Mouse (Mus musculus): ENCODE results near the gene Bcl10. TPM values are rescaled to one million over a fixed set of nuclear protein-coding genes. Genes with fewer than 3 reads are reported as not detected.

The Bcl10 gene
- polyA plus RNA-seq, 1 experiment from 2014 or later: 52.0 TPM

GRCm38 (mm10) chr3:145924649-145925337 lies 2.2 kb downstream of the Bcl10 start:
- H3K4me3 ChIP-seq (ENCODE audit: low read length): peak overlapping the region; percentile 81
- peak; percentile 8 for ATAC-seq (ENCODE audit: low read depth)
- 3% methylated on average over 39 of the region's 39 CpGs for WGBS

GRCm38 (mm10) chr3:145925506-145925905 lies 2.9 kb downstream of the Bcl10 start:
- WGBS: 58% methylated on average over 5 of the region's 5 CpGs
- no peaks in the 10 kb centered on the region for H3K27me3 ChIP-seq (ENCODE audit: control insufficient read depth, insufficient read depth, low read depth, low read length)
- H3K4me2 ChIP-seq (ENCODE audit: low read depth, low read length): peak overlapping the region; percentile 53
- H3K4me1 ChIP-seq (replicated peaks; ENCODE audit: control insufficient read depth, insufficient read depth, low read length): peaks cover 17% of the 10 kb centered on the region
- no peak overlapping the region for H3K27ac ChIP-seq (ENCODE audit: low read length)
- H3K36me3 ChIP-seq (ENCODE audit: control insufficient read depth, insufficient read depth, low read length): 0 out of 2 replicates have a peak, but pooled peaks cover 2% of the 10 kb centered on the region
- no peak for ATAC-seq (ENCODE audit: low read depth)
- H3K9ac ChIP-seq (ENCODE audit: low read length): peak overlapping the region; percentile 95
- no peaks in the 10 kb centered on the region for H3K9me3 ChIP-seq (ENCODE audit: control insufficient read depth, low read length)
- H3K4me3 ChIP-seq (ENCODE audit: low read length): peak overlapping the region; percentile 81

More at GRCm38 (mm10) chr3:145924649-145925337, 2.2 kb downstream of the Bcl10 start:
- H3K9me3 ChIP-seq (ENCODE audit: control insufficient read depth, low read length): no peaks in the 10 kb centered on the region
- H3K9ac ChIP-seq (ENCODE audit: low read length): peak overlapping the region; percentile 95
- H3K27ac ChIP-seq (ENCODE audit: low read length): peak overlapping the region; percentile 98
- H3K4me2 ChIP-seq (ENCODE audit: low read depth, low read length): peak overlapping the region; percentile 53
- peaks cover 17% of the 10 kb centered on the region for H3K4me1 ChIP-seq (replicated peaks; ENCODE audit: control insufficient read depth, insufficient read depth, low read length)
- H3K36me3 ChIP-seq (ENCODE audit: control insufficient read depth, insufficient read depth, low read length): 0 out of 2 replicates have a peak, but pooled peaks cover 2% of the 10 kb centered on the region
- H3K27me3 ChIP-seq (ENCODE audit: control insufficient read depth, insufficient read depth, low read depth, low read length): no peaks in the 10 kb centered on the region

DNA sequence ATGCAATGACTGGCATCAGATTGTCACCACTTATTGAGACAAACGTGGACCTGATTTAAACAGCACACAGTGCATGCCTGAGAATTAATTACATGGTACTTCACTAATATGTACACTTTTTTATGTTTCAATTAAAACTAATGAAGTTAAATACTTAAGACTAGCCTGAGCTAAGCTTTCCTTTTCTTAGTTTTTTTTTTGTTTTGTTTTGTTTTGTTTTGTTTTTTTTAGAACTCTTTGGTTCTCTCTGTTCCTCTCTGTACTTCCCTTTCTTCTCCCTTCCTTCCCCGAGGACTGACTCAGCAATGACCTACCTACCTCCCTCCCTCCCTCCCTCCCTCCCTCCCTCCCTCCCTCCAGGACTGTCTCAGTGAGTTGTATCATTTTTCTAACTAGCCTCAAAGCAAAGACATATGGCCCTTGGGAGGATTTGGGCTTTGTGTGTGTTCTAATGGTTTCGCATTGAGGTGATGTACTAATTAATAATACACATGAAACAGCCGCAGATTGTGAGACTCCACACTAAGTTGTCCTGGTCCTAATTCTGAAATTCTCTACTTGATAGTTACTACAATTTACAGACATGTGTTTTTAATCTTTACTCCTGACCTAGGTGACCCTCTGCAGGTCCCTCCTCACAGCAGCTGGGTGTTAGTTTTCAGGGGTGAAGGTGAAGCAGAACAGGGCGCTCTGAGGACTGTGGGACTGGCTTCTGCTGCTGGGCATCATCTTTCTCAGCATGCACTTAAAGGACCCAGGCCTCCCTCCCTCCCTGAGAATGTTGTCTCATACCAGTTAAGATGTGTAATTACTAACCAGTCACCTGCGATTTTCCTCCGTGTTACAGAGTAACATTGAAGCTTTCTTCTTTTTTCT lies 7.2 kb downstream of the Bcl10 start:
- H3K4me2 ChIP-seq (ENCODE audit: low read depth, low read length): no peak overlapping the region
- peaks cover 11% of the 10 kb centered on the region for H3K4me1 ChIP-seq (replicated peaks; ENCODE audit: control insufficient read depth, insufficient read depth, low read length)
- ATAC-seq (ENCODE audit: low read depth): no peak
- H3K9ac ChIP-seq (ENCODE audit: low read length): no peak overlapping the region
- no peak overlapping the region for H3K27ac ChIP-seq (ENCODE audit: low read length)
- H3K27me3 ChIP-seq (ENCODE audit: control insufficient read depth, insufficient read depth, low read depth, low read length): no peaks in the 10 kb centered on the region
- peaks cover 14% of the 10 kb centered on the region for H3K36me3 ChIP-seq (ENCODE audit: control insufficient read depth, insufficient read depth, low read length)
- no peak overlapping the region for H3K4me3 ChIP-seq (ENCODE audit: low read length)
- no peaks in the 10 kb centered on the region for H3K9me3 ChIP-seq (ENCODE audit: control insufficient read depth, low read length)
- WGBS: 64% methylated on average over 7 of the region's 7 CpGs

DNA sequence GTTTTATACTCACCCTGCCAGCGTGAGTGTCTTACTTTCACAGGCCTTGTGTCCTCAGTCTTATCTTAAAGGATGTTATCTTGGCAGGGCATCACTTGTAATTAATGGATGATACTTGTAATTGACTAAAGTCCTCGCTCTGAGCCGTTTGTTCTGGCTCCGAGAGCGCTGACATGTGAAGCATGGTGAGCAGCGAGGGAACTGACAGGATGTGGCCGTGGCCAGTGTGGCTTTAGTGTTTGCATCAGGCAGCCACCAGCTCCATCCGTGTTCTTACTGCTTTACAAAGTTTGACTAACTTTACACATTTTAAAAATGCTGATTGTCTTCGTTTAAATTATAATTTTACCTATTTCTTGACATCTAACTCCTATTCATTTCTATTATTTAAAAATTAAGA lies 11.2 kb downstream of the Bcl10 start:
- no peak for ATAC-seq (ENCODE audit: low read depth)
- peaks cover 12% of the 10 kb centered on the region for H3K36me3 ChIP-seq (ENCODE audit: control insufficient read depth, insufficient read depth, low read length)
- H3K27me3 ChIP-seq (ENCODE audit: control insufficient read depth, insufficient read depth, low read depth, low read length): no peaks in the 10 kb centered on the region
- H3K4me2 ChIP-seq (ENCODE audit: low read depth, low read length): no peak overlapping the region
- H3K4me3 ChIP-seq (ENCODE audit: low read length): no peak overlapping the region
- no peak overlapping the region for H3K9ac ChIP-seq (ENCODE audit: low read length)
- H3K9me3 ChIP-seq (ENCODE audit: control insufficient read depth, low read length): no peaks in the 10 kb centered on the region
- H3K27ac ChIP-seq (ENCODE audit: low read length): no peak overlapping the region
- 43% methylated on average over 9 of the region's 9 CpGs for WGBS
- H3K4me1 ChIP-seq (replicated peaks; ENCODE audit: control insufficient read depth, insufficient read depth, low read length): peaks cover 8% of the 10 kb centered on the region

DNA sequence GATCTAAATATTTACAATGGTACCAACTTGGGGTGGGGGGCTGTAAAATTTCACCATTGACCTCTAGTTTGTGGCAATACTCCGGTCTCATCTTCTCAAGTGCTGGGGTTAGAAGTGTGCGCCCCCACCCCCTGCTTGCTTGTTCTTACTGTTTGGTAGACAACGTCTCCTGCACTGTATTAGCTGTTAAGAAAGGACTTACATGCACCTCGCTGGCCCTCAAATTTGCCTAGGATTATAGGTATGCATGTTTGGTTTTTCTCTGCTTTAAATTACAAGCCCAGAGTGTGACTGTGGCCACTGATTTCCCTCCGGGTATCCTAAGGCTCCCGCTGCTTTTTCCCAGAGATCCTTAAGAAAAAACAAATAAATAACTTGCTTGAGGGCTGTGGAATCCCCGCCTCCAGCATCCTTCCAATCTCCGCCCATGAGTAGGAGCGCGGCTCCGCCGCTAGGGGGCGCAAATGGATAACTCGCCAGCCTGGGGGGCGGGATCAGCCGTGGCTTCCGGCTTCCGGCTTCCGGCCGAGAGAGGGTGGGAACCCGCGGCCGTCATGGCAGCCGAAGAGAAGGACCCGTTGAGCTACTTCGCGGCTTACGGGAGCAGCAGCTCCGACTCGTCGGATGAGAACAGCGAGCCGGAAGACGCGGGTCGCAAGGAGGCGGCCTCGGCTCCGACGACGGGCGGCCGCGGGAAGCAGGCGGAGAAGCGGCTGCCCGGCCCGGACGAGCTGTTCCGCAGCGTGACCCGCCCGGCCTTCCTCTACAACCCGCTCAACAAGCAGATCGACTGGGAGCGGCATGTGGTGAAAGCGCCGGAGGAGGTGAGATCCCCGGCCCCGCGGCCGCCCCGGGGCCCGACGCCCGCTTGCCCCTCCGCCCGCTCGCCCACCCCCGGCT lies 15.2 kb downstream of the Bcl10 start, which contains the start of gene 2410004B18Rik:
Gene 2410004B18Rik, plus strand, starts transcription at position 510 of the 900 bp plus-strand sequence.
- ATAC-seq (ENCODE audit: low read depth): peak; percentile 97
- no peaks in the 10 kb centered on the region for H3K27me3 ChIP-seq (ENCODE audit: control insufficient read depth, insufficient read depth, low read depth, low read length)
- H3K9ac ChIP-seq (ENCODE audit: low read length): peak within 1 kb of the TSS; percentile 95
- H3K4me2 ChIP-seq (ENCODE audit: low read depth, low read length): peak within 1 kb of the TSS; percentile 75
- 1% methylated on average over 64 of the region's 70 CpGs for WGBS
- H3K4me1 ChIP-seq (replicated peaks; ENCODE audit: control insufficient read depth, insufficient read depth, low read length): peaks cover 23% of the 10 kb centered on the region
- no peaks in the 10 kb centered on the region for H3K9me3 ChIP-seq (ENCODE audit: control insufficient read depth, low read length)
- peak within 1 kb of the TSS; percentile 93 for H3K4me3 ChIP-seq (ENCODE audit: low read length)
- peak within 1 kb of the TSS; percentile 50 for H3K27ac ChIP-seq (ENCODE audit: low read length)
- peaks cover 10% of the 10 kb centered on the region for H3K36me3 ChIP-seq (ENCODE audit: control insufficient read depth, insufficient read depth, low read length)

GRCm38 (mm10) chr3:145938405-145939349 lies 16.1 kb downstream of the Bcl10 start:
- Histone ChIP-seq H3K4me3 (ENCODE audit: low read length) (peak overlapping the region; percentile 93), H3K9ac (ENCODE audit: low read length) (peak overlapping the region; percentile 95), H3K27ac (ENCODE audit: low read length) (peak overlapping the region; percentile 50), H3K4me1 (replicated peaks; ENCODE audit: control insufficient read depth, insufficient read depth, low read length) (peaks cover 23% of the 10 kb centered on the region), H3K36me3 (ENCODE audit: control insufficient read depth, insufficient read depth, low read length) (peaks cover 7% of the 10 kb centered on the region), H3K27me3 (ENCODE audit: control insufficient read depth, insufficient read depth, low read depth, low read length) (no peaks in the 10 kb centered on the region), H3K4me2 (ENCODE audit: low read depth, low read length) (peak overlapping the region; percentile 75), H3K9me3 (ENCODE audit: control insufficient read depth, low read length) (no peaks in the 10 kb centered on the region)
- ATAC-seq (ENCODE audit: low read depth): peak; percentile 18; the same call in 1 of the 2 replicates
- WGBS: 18% methylated on average over 42 of the region's 50 CpGs

GRCm38 (mm10) chr3:145939402-145939801 lies 16.8 kb downstream of the Bcl10 start:
- H3K27me3 ChIP-seq (ENCODE audit: control insufficient read depth, insufficient read depth, low read depth, low read length): no peaks in the 10 kb centered on the region
- peak overlapping the region; percentile 75 for H3K4me2 ChIP-seq (ENCODE audit: low read depth, low read length)
- H3K9ac ChIP-seq (ENCODE audit: low read length): peak overlapping the region; percentile 31; the same call in 1 of the 2 replicates
- no peak overlapping the region for H3K27ac ChIP-seq (ENCODE audit: low read length)
- ATAC-seq (ENCODE audit: low read depth): no peak
- H3K9me3 ChIP-seq (ENCODE audit: control insufficient read depth, low read length): no peaks in the 10 kb centered on the region
- 78% methylated on average over 12 of the region's 12 CpGs for WGBS
- H3K4me3 ChIP-seq (ENCODE audit: low read length): peak overlapping the region; percentile 93
- peaks cover 23% of the 10 kb centered on the region for H3K4me1 ChIP-seq (replicated peaks; ENCODE audit: control insufficient read depth, insufficient read depth, low read length)
- H3K36me3 ChIP-seq (ENCODE audit: control insufficient read depth, insufficient read depth, low read length): peaks cover 12% of the 10 kb centered on the region

DNA sequence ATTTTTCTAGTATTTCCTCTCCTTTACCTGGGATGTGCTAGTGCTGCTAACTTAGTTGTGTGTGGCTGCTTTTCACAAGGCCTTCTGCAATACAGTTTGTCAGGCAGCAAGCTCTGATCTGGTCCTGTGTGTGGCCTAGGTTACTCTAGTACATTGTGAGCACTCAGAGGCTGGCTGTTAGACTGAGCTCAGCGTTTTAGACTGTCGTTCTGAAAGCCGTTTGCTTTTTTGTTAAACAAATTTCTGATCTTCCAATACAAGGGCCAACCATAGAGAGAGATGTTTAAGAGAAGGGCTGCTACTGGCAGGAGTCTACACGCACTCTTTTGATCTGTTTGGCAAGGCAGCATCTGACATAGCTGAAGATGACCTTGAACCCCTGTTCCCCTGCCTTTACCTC lies 17.4 kb downstream of the Bcl10 start:
- H3K27ac ChIP-seq (ENCODE audit: low read length): no peak overlapping the region
- H3K9me3 ChIP-seq (ENCODE audit: control insufficient read depth, low read length): no peaks in the 10 kb centered on the region
- no peak for ATAC-seq (ENCODE audit: low read depth)
- peaks cover 23% of the 10 kb centered on the region for H3K4me1 ChIP-seq (replicated peaks; ENCODE audit: control insufficient read depth, insufficient read depth, low read length)
- 76% methylated on average over 4 of the region's 4 CpGs for WGBS
- H3K4me3 ChIP-seq (ENCODE audit: low read length): no peak overlapping the region
- no peak overlapping the region for H3K9ac ChIP-seq (ENCODE audit: low read length)
- peaks cover 17% of the 10 kb centered on the region for H3K36me3 ChIP-seq (ENCODE audit: control insufficient read depth, insufficient read depth, low read length)
- no peaks in the 10 kb centered on the region for H3K27me3 ChIP-seq (ENCODE audit: control insufficient read depth, insufficient read depth, low read depth, low read length)
- no peak overlapping the region for H3K4me2 ChIP-seq (ENCODE audit: low read depth, low read length)
